Mouse (Mus musculus) heart, embryonic 15.5 days (tissue): ENCODE data around the gene Lars2. TPM values are rescaled to one million over a fixed set of nuclear protein-coding genes. Genes with fewer than 3 reads are reported as not detected.
A peak's percentile ranks its signal among the peaks of the same experiment; 100 is the strongest.

Source experiments
- ATAC-seq: fragments of 200-750 bp; cut with Nextera tagmentation; replicated peaks from 2 replicates; pipeline ENCODE4 v1.8.0; 2017; ENCODE audit warnings: low read depth, moderate TSS enrichment; ENCODE audit not compliant: insufficient number of reproducible peaks, insufficient read depth, low FRiP score
- H3K27ac ChIP-seq: fragments of 300-500 bp; sonication (generic); 2 replicates; pipeline ENCODE4 v1.5.1; 2015; ENCODE audit warnings: mild to moderate bottlenecking, inconsistent platforms
- H3K27me3 ChIP-seq: fragments of 300-500 bp; sonication (generic); 2 replicates; pipeline ENCODE4 v1.6.1; 2015; ENCODE audit warnings: inconsistent platforms
- H3K36me3 ChIP-seq: fragments of 300-500 bp; sonication (generic); 2 replicates; pipeline ENCODE4 v1.6.1; 2015; ENCODE audit warnings: mild to moderate bottlenecking, inconsistent platforms
- H3K4me1 ChIP-seq: fragments of 300-500 bp; sonication (generic); replicated peaks from 2 replicates; pipeline ENCODE4 v1.6.1; 2015; ENCODE audit warnings: inconsistent platforms
- H3K4me2 ChIP-seq: fragments of 300-500 bp; sonication (generic); 2 replicates; pipeline ENCODE4 v1.6.1; 2015; ENCODE audit warnings: inconsistent platforms, mild to moderate bottlenecking, moderate library complexity
- H3K4me3 ChIP-seq: fragments of 300-500 bp; sonication (generic); 2 replicates; pipeline ENCODE4 v1.5.1; 2015; ENCODE audit warnings: mild to moderate bottlenecking, inconsistent platforms
- H3K9ac ChIP-seq: fragments of 300-500 bp; sonication (generic); 2 replicates; pipeline ENCODE4 v1.6.1; 2015; ENCODE audit warnings: mild to moderate bottlenecking, inconsistent platforms
- H3K9me3 ChIP-seq: fragments of 300-500 bp; sonication (generic); replicated peaks from 2 replicates; pipeline ENCODE4 v1.6.1; 2016; ENCODE audit warnings: inconsistent platforms
- WGBS: fragments of 180-500 bp; shearing (Covaris S2); methylation state at CpG from one replicate; pipeline ENCODE4 v1.1.7; 2015; ENCODE audit warnings: mixed read lengths; 5-methylcytosine and 5-hydroxymethylcytosine counted together
- polyA plus RNA-seq: library from polyadenylated mRNA; unstranded; fragments of >200 nt; fragmentation: Nextera tagmentation; extraction: Ambion mirVana; gene quantifications from 2 replicates; pipeline ENCODE4 v1.2.1, GENCODE M21; 2015

The Lars2 gene
- polyA plus RNA-seq, 1 experiment from 2014 or later: 885 TPM

DNA sequence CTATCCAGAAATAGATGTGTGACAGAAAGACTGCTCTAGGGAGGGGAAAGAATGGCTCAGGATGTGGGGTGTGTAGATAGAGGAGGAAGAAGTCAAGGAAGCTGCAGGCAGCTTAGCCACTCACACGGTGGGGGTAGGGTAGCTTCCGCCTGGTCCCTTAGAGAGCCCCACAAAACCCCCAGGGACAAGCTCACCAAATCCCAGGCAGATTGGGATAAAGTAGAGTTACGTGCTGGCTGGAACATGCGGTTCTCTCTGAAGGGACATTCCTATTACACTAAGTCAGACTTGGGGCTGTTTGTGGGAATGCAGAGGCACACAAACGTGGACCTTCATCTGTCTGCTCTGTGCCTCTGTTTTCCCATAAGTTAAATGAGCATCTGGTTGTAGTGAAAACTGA is 124.2 kb downstream of the Lars2 start:
- Histone ChIP-seq H3K9ac (no peak overlapping the region), H3K27me3 (no peaks in the 10 kb centered on the region), H3K4me2 (peak overlapping the region; percentile 49), H3K27ac (peak overlapping the region; percentile 83), H3K9me3 (no peaks in the 10 kb centered on the region), H3K4me1 (peaks cover 67% of the 10 kb centered on the region), H3K36me3 (peaks cover 4% of the 10 kb centered on the region), H3K4me3 (no peak overlapping the region)
- peak; percentile 51 for ATAC-seq
- 26% methylated on average over 5 of the region's 5 CpGs for WGBS

GRCm38 (mm10) chr9:123491917-123492585 is 125.3 kb downstream of the Lars2 start:
- Histone ChIP-seq H3K9me3 (no peaks in the 10 kb centered on the region), H3K27ac (peak overlapping the region; percentile 83), H3K4me3 (peak overlapping the region; percentile 2; the same call in 1 of the 2 replicates), H3K36me3 (peaks cover 3% of the 10 kb centered on the region; the same call in 1 of the 2 replicates), H3K4me1 (peaks cover 67% of the 10 kb centered on the region), H3K9ac (no peak overlapping the region), H3K4me2 (peak overlapping the region; percentile 40), H3K27me3 (no peaks in the 10 kb centered on the region)
- 34% methylated on average over 9 of the region's 9 CpGs for WGBS
- ATAC-seq: peak; percentile 85

DNA sequence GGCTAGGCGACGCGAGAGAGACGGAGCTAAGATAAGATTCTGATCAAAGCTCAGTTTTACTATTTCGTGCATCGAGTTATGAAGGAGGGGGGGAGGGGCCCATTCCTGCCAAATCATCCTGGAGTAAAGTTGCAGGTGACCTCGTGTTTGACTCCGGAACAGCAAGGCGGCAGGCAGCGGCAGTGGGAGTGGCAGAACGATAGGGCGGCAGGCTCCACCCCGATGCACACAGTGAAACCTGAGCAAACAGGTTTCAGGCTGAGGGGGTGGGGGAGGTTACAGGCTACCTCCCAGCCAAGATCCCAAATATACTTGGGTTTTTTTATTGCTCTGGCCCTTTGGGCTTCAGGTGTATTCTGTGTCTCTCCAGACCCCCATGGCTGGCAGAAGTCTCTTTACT is 129.9 kb downstream of the Lars2 start:
- 16% methylated on average over 13 of the region's 13 CpGs for WGBS
- Histone ChIP-seq H3K27ac (no peak overlapping the region), H3K9ac (no peak overlapping the region), H3K4me2 (peak overlapping the region; percentile 53), H3K36me3 (peaks cover 11% of the 10 kb centered on the region), H3K27me3 (no peaks in the 10 kb centered on the region), H3K9me3 (no peaks in the 10 kb centered on the region), H3K4me1 (peaks cover 40% of the 10 kb centered on the region), H3K4me3 (peak overlapping the region; percentile 17; the same call in 1 of the 2 replicates)
- ATAC-seq: no peak

DNA sequence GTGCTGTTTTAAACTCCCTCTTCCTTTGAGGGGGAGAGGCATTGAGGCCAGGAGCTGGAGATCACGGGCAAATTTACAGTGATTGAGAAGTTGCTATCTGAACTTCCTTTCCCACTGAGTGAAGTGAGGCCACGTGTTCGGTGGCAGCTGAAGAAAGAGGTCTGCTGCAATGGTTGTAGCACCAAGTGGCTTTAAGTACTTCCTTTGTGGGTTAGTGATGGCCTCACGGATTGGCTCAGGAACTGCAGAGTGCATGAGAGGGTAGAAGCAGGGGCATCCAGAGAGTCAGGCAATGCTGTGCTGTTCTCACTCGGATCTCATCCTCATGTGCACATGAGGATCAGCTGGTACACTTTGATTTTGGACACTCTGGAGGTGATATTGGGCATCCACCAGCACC is 131.2 kb downstream of the Lars2 start:
- no peaks in the 10 kb centered on the region for H3K27me3 ChIP-seq
- no peak overlapping the region for H3K4me3 ChIP-seq
- no peak overlapping the region for H3K9ac ChIP-seq
- H3K27ac ChIP-seq: no peak overlapping the region
- 38% methylated on average over 5 of the region's 5 CpGs for WGBS
- no peak overlapping the region for H3K4me2 ChIP-seq
- no peak for ATAC-seq
- peaks cover 29% of the 10 kb centered on the region for H3K4me1 ChIP-seq
- H3K36me3 ChIP-seq: peaks cover 17% of the 10 kb centered on the region
- no peaks in the 10 kb centered on the region for H3K9me3 ChIP-seq

GRCm38 (mm10) chr9:123500480-123500879 is 133.8 kb downstream of the Lars2 start:
- Histone ChIP-seq H3K9ac (no peak overlapping the region), H3K27ac (no peak overlapping the region), H3K9me3 (no peaks in the 10 kb centered on the region), H3K4me3 (no peak overlapping the region), H3K27me3 (no peaks in the 10 kb centered on the region), H3K4me1 (peaks cover 36% of the 10 kb centered on the region), H3K36me3 (peaks cover 21% of the 10 kb centered on the region), H3K4me2 (no peak overlapping the region)
- no peak for ATAC-seq
- WGBS: 57% methylated on average over 4 of the region's 4 CpGs

DNA sequence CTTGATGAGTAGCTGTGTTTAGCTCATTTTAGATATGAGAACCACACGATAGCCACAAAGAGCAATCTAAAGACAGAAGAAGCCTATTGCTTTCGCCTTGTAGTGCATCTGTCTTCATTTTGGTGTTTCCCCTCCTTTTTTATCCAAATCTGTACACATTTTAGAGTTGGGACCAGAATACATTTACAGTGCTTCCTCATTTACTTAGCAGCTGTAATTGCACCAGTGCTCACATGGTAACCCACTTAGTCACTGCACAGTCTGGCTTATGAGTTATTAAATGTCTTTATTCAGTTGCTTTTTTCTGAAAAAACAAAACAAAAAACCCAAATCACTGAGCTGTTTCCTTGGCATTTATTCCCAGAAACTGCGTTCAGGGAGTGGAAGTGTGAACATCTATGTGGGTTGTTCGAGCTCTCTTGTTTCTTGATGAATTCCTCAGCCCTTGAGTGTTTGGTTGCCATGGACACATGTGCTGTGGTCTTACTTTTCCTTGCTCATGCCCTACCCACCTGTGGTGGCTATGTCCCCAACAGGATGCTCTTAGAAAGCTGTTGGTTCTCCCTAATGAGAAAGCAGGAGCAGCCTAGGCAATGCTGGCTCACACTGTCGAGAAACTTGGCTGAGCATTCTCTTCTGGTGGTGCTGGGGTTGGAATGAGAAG is 136.6 kb downstream of the Lars2 start:
- 69% methylated on average over 5 of the region's 5 CpGs for WGBS
- H3K9me3 ChIP-seq: no peaks in the 10 kb centered on the region
- no peak for ATAC-seq
- no peaks in the 10 kb centered on the region for H3K27me3 ChIP-seq
- no peak overlapping the region for H3K27ac ChIP-seq
- H3K9ac ChIP-seq: no peak overlapping the region
- H3K36me3 ChIP-seq: peaks cover 21% of the 10 kb centered on the region
- no peak overlapping the region for H3K4me3 ChIP-seq
- no peak overlapping the region for H3K4me2 ChIP-seq
- peaks cover 29% of the 10 kb centered on the region for H3K4me1 ChIP-seq

DNA sequence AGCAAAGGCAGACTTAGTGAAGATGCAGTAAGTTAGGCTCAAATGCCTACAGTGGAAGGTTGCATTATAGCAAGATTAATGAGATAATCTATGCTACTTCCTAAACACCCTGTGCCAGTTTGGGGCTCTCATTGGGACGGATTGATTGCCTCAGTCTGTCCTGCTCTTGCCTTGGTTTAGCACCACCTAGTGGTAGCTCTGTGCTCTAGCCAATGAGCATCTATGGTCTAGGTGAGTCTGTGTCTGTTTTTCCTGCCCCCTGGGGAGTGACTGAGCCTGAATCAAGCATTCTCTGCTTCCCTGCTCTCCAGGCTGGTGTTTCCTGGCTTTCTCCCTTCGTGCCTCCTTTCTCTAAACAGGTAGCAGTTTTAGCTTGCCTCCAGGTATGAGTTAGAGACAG is 137.6 kb downstream of the Lars2 start:
- Histone ChIP-seq H3K4me2 (no peak overlapping the region), H3K9ac (no peak overlapping the region), H3K4me1 (peaks cover 29% of the 10 kb centered on the region), H3K4me3 (no peak overlapping the region), H3K36me3 (peaks cover 21% of the 10 kb centered on the region), H3K9me3 (no peaks in the 10 kb centered on the region), H3K27me3 (no peaks in the 10 kb centered on the region), H3K27ac (no peak overlapping the region)
- no peak for ATAC-seq
- 19% methylated on average over 2 of the region's 2 CpGs for WGBS

DNA sequence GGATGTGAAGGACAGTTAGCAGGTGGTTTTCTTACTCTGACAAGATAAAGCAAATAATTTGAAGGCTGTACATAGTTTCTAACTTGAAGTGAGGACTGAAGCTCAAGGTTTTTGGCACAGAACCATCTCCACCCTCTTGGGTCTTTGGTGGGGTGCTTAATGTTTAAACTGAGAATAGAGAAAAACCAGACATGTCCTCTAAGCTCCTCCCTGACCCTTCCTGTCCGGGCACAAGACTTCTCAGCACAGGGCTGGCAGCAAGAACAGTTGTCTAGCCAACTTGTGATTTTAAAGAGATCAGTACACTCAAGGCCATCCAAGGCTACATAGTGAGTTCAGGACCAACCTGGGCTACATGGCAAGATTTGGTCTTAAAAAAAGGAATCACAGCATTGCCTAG is 138.9 kb downstream of the Lars2 start:
- no peaks in the 10 kb centered on the region for H3K9me3 ChIP-seq
- H3K4me1 ChIP-seq: peaks cover 35% of the 10 kb centered on the region
- ATAC-seq: peak; percentile 48; the same call in 1 of the 2 replicates
- H3K36me3 ChIP-seq: peaks cover 19% of the 10 kb centered on the region; the same call in 1 of the 2 replicates
- 15% methylated on average over 1 of the region's 1 CpGs for WGBS
- no peaks in the 10 kb centered on the region for H3K27me3 ChIP-seq
- H3K4me2 ChIP-seq: no peak overlapping the region
- H3K9ac ChIP-seq: no peak overlapping the region
- H3K4me3 ChIP-seq: no peak overlapping the region
- H3K27ac ChIP-seq: peak overlapping the region; percentile 58

- ATAC-seq: no peak; the same call in 1 of the 2 replicates
- H3K9me3 ChIP-seq: no peaks in the 10 kb centered on the region
- no peak overlapping the region for H3K4me3 ChIP-seq
- H3K4me1 ChIP-seq: peaks cover 35% of the 10 kb centered on the region
- 42% methylated on average over 4 of the region's 4 CpGs for WGBS
- peaks cover 24% of the 10 kb centered on the region for H3K36me3 ChIP-seq
- no peak overlapping the region; the same call in 1 of the 2 replicates for H3K9ac ChIP-seq
- H3K4me2 ChIP-seq: 0 out of 2 replicates have a peak overlapping the region, but pooled peaks have one; percentile 19
- H3K27ac ChIP-seq: peak overlapping the region; percentile 68
- no peaks in the 10 kb centered on the region for H3K27me3 ChIP-seq
Measured at GRCm38 (mm10) chr9:123506270-123507146, 139.8 kb downstream of the Lars2 start.

DNA sequence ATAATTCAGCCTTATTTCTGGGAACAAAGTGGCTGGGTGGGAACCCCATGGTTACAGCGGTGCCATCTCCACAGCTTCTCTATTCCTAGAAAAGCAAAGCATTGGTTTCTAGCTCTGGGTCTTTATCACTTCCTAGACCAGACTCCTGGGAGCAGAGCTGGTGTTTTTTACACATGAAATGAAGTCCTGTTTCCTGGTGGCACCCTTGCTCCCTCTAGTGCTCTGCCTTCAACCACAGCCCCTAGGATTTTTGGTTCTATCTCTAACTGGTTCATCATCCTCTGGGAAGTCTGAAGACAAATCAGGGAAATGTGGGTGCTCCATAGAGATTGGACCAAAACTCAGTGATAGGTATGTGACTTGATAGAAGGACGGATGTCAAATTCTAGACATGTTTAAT is 140.7 kb downstream of the Lars2 start:
- Histone ChIP-seq H3K36me3 (peaks cover 30% of the 10 kb centered on the region), H3K27me3 (no peaks in the 10 kb centered on the region), H3K4me2 (no peak overlapping the region), H3K27ac (peak overlapping the region; percentile 68), H3K9me3 (no peaks in the 10 kb centered on the region), H3K9ac (no peak overlapping the region), H3K4me1 (peaks cover 35% of the 10 kb centered on the region), H3K4me3 (no peak overlapping the region)
- no peak for ATAC-seq
- 73% methylated on average over 2 of the region's 2 CpGs for WGBS

DNA sequence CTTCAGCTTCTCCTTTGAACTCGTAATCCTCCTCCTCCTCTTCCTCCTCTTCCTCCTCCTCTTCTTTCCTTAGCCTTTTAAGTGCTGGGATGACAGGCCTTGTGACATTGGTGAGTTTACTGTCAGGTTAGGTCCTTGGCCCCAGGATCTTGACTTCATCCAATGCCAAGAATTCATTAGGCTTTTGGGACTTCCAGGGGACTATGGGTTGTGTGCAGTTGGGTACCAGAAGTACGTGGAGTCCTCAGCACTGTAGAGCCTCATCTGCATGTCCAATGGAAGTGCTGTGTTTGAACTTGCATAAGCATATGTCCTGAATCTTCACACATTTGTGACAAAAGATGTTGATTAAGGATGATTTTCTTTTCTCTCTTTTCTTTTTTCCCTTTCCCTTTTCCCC is 142.3 kb downstream of the Lars2 start:
- 87% methylated on average over 2 of the region's 2 CpGs for WGBS

More for the DNA sequence above, 142.3 kb downstream of the Lars2 start:
- no peak overlapping the region for H3K4me2 ChIP-seq
- no peaks in the 10 kb centered on the region for H3K9me3 ChIP-seq
- H3K36me3 ChIP-seq: peaks cover 32% of the 10 kb centered on the region
- H3K4me1 ChIP-seq: peaks cover 35% of the 10 kb centered on the region
- no peaks in the 10 kb centered on the region for H3K27me3 ChIP-seq
- H3K9ac ChIP-seq: no peak overlapping the region
- no peak for ATAC-seq
- no peak overlapping the region for H3K4me3 ChIP-seq
- no peak overlapping the region for H3K27ac ChIP-seq
